Mouse (Mus musculus) layer of hippocampus, adult 11-12 months (tissue): ENCODE data around the gene Bysl.
"Not testable (repeated sequence)": the region's sequence is repeated elsewhere in the genome, so short reads cannot be mapped to it uniquely, and the experiment has no call there.

Experiments
- DNase-seq: peaks from one replicate; pipeline ENCODE4 v3.0.0; 2022; ENCODE audit warnings: low spot score

Gene Bysl

GRCm38 (mm10) chr17:47610849-47611660 is at the start of gene Bysl, which contains the start of the genes Med20 and Gm20517:
Gene Bysl, minus strand, starts transcription at chr17:47611492.
Gene Med20, plus strand, starts transcription at chr17:47611582.
Gene Gm20517, plus strand, starts transcription at chr17:47611589.
- peak; percentile 96 for DNase-seq

- no peak for DNase-seq
Measured at GRCm38 (mm10) chr17:47658741-47659243, 47.5 kb upstream of the Bysl start.

- no peak for DNase-seq
Measured at GRCm38 (mm10) chr17:47657901-47658300, 46.6 kb upstream of the Bysl start.

- no peak for DNase-seq
Measured at GRCm38 (mm10) chr17:47655697-47656096, 44.4 kb upstream of the Bysl start.

GRCm38 (mm10) chr17:47654346-47654745 is 43.1 kb upstream of the Bysl start:
- not testable (repeated sequence) for DNase-seq

- no peak for DNase-seq
Measured at GRCm38 (mm10) chr17:47651953-47652352, 40.7 kb upstream of the Bysl start.

- no peak for DNase-seq
Measured at GRCm38 (mm10) chr17:47648966-47649365, 37.7 kb upstream of the Bysl start.

- peak; percentile 69 for DNase-seq
Measured at GRCm38 (mm10) chr17:47646683-47647082, 35.4 kb upstream of the Bysl start.

- no peak for DNase-seq
Measured at GRCm38 (mm10) chr17:47642992-47643391, 31.7 kb upstream of the Bysl start.

- DNase-seq = no peak
Measured at GRCm38 (mm10) chr17:47633999-47634770, 22.9 kb upstream of the Bysl start.

- DNase-seq = no peak
Measured at GRCm38 (mm10) chr17:47632181-47632840, 21.0 kb upstream of the Bysl start.

- DNase-seq = no peak
Measured at GRCm38 (mm10) chr17:47630678-47631065, 19.4 kb upstream of the Bysl start, which contains the start of gene Usp49. Gene Usp49, plus strand, starts transcription at chr17:47630690.

GRCm38 (mm10) chr17:47629717-47630677 is 18.7 kb upstream of the Bysl start:
- peak; percentile 43 for DNase-seq

GRCm38 (mm10) chr17:47628851-47629676 is 17.8 kb upstream of the Bysl start:
- DNase-seq = peak; percentile 93

GRCm38 (mm10) chr17:47627791-47628190 is 16.5 kb upstream of the Bysl start:
- DNase-seq = no peak

- DNase-seq = no peak
Measured at GRCm38 (mm10) chr17:47626031-47626430, 14.7 kb upstream of the Bysl start.

GRCm38 (mm10) chr17:47625088-47625487 is 13.8 kb upstream of the Bysl start:
- no peak for DNase-seq

- DNase-seq = not testable (repeated sequence)
Measured at GRCm38 (mm10) chr17:47624572-47624971, 13.3 kb upstream of the Bysl start.

GRCm38 (mm10) chr17:47622912-47623554 is 11.7 kb upstream of the Bysl start:
- DNase-seq = no peak
